ENCODE assay signal across 1 mouse cellular context in the genomic region with DNA sequence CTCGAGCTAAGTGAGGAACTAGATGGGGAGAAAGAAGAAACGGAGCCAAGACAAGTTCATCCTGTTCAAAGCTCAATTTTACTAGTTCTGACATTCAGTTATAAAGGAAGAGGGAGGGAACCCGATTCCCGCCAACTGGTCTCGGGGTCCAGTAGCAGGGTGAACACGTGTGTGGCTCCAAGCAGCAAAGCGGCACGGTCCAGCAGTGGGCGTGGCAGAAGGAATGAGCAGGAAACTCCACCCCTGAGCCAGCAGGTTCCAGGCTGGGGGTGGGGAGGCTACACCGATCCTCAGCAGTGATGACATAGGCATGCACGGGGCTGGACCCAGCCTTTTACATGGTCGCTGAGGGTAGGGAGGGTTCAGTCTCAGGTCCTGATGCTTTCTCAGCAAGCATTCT.
A peak's percentile ranks its signal among the peaks of the same experiment; 100 is the strongest.
TF ChIP-seq lines count a peak whose summit lies in the region.

No protein-coding gene starts in this region.

TF ChIP-seq in CH12.LX, 34 proteins besides CTCF, POLR2A, EP300 and RAD21:
- TF ChIP-seq MAX (IDR thresholded peaks at IDR 0.05; ENCODE audit: low read length) (peak; percentile 45; the same call in 1 of the 2 replicates), MXI1 (IDR thresholded peaks at IDR 0.05; ENCODE audit: low read depth, low read length) (peak; percentile 74), CHD2 (IDR thresholded peaks at IDR 0.05; ENCODE audit: low read length) (peak; percentile 22; the same call in 1 of the 2 replicates)
